Mouse (Mus musculus) gastrocnemius, adult 8-10 months (tissue): ENCODE results near the gene Cst7. TPM values are rescaled to one million over a fixed set of nuclear protein-coding genes. Genes with fewer than 3 reads are reported as not detected.

Experiments used
- DNase-seq, 2 experiments: peaks; one replicate each; pipeline ENCODE4 v3.0.0; 2022; ENCODE audit warnings: low spot score in 2 of 2
- total RNA-seq, 4 experiments: library from RNA; stranded (reverse); gene quantifications; 2 replicates each; pipeline ENCODE4 v1.2.4; 2022

Gene Cst7
- total RNA-seq, 4 experiments from 2014 or later = 0.40 TPM; not detected in 3

GRCm38 (mm10) chr2:150624926-150625325, 54.7 kb downstream of the Cst7 start:
- DNase-seq = no peak

GRCm38 (mm10) chr2:150627140-150627539, 56.9 kb downstream of the Cst7 start:
- DNase-seq = no peak

Other genes with a start within 250 kb of the Cst7 start
- 1 to 10 TPM in 3 of 4 experiments, not detected in 1; 1.5 to 3.0 (median 1.9) TPM for gene Gm10130, start 246.7 kb upstream of the Cst7 start, total RNA-seq
- gene 3300002I08Rik, start 207.7 kb upstream of the Cst7 start, total RNA-seq = 1 to 10 TPM in 2 of 4 experiments, under 1 TPM in 2; 0.54 to 1.8 (median 1.1) TPM
- gene Zfp442, start 118.9 kb upstream of the Cst7 start, total RNA-seq = 1 to 10 TPM; 1.8 to 2.2 (median 2.2) TPM
- not detected for gene Zfp345, start 85.3 kb upstream of the Cst7 start, total RNA-seq
- gene Apmap, start 38.2 kb downstream of the Cst7 start, total RNA-seq = 10 to 100 TPM; 17.2 to 19.3 (median 18.1) TPM
- gene Acss1, start 98.1 kb downstream of the Cst7 start, total RNA-seq = 10 to 100 TPM; 16.1 to 25.1 (median 18.9) TPM
- not detected for gene Vsx1, start 118.9 kb downstream of the Cst7 start, total RNA-seq
- 1 to 10 TPM; 8.7 to 9.9 (median 9.0) TPM for gene Entpd6, start 178.6 kb downstream of the Cst7 start, total RNA-seq
- gene Pygb, start 216.3 kb downstream of the Cst7 start, total RNA-seq = 1 to 10 TPM; 3.1 to 5.0 (median 3.9) TPM